Mouse (Mus musculus) activated CD4-positive, CD25-positive, alpha-beta regulatory T cell (primary cell): ENCODE measurements around the gene Sms. TPM values are rescaled to one million over a fixed set of nuclear protein-coding genes. Genes with fewer than 3 reads are reported as not detected.

Experiments
- polyA plus RNA-seq, 2 experiments: library from polyadenylated mRNA; unstranded; fragments of 100-300 nt; shearing (Covaris generic); gene quantifications; one replicate each; pipeline ENCODE4 v1.2.1; 2017

Gene Sms
- polyA plus RNA-seq: 10 to 100 TPM; 66.4 to 67.1 TPM

DNA sequence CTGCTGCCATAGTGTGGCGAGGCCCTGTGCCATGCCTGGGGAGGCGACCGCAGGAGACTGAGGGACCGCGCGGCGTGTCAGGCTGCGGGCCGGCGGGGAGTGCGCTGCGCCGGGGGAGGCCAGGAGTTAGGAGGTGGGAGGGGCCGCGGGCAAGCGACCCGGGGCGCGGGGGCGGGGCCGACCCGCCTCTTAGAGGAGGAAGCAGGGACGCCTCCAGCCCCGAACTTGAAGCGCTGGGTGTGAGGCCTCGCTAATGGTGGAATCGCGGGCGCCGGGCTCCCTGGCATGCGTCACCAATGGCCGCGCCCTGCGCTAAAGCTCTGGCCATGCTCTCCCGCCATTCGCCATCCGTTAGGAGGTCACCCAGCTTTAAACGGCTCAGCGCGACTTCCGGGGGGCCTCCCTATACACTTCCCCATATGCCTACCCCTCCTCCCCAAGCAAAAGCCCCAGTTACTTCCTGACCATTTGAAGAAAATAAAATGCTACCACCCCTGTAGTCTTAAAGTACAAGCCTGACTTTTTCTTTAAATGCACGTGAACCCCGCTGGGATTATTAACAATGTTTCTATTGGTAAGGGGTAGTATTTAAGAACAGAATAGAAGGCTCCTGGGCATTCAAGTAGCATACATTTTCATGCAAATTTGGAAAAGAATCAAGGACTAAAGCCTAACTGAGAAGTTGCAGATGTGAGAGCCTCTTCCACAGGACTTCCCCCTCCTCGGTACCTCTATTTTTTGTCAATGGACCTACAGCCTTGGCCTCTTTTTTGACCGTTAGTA is at the start of gene Sms:
TSS of gene Sms (minus strand) at position 344 of the 783 bp plus-strand sequence.

DNA sequence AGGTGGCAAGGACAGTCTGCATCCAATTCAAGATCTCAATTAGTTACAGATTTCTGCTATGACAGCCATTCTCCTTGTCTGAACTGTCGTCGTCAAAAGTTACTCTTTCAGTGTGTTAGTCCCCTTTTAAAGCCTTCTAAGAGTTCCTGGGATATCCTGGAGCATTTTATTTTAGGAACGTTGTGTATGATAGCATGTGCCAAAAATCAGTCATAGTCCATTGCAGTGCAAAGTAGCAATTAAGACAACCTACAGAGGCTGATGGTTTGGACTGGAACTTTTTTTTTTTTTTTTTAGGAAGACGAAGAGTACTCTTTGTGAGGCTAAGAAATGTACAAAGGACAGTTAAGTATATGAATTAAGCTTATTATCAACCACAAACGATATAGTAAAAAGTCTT is 76.9 kb downstream of the Sms start, which contains the start of gene Phex:
TSS of gene Phex (minus strand) at position 101 of the 400 bp plus-strand sequence.

Other genes with a start within 250 kb of the Sms start
- under 1 TPM; 0.20 to 0.44 TPM for gene Phex, start 77.0 kb downstream of the Sms start, polyA plus RNA-seq
- gene Yy2, start 76.7 kb upstream of the Sms start, polyA plus RNA-seq: 1 to 10 TPM; 1.1 to 3.3 TPM
- 10 to 100 TPM; 14.9 to 16.8 TPM for gene Mbtps2, start 106.4 kb upstream of the Sms start, polyA plus RNA-seq
- gene Smpx, start 206.6 kb upstream of the Sms start, polyA plus RNA-seq: not detected